Mouse (Mus musculus) telencephalon, adult 2 months (tissue): ENCODE results near the gene Gdpd2.
A peak's percentile ranks its signal among the peaks of the same experiment; 100 is the strongest.

ENCODE experiments used
- DNase-seq: peaks from one replicate; pipeline ENCODE4 v3.0.0-alpha.2; 2011; ENCODE audit warnings: low read depth, low spot score

Gene Gdpd2

DNA sequence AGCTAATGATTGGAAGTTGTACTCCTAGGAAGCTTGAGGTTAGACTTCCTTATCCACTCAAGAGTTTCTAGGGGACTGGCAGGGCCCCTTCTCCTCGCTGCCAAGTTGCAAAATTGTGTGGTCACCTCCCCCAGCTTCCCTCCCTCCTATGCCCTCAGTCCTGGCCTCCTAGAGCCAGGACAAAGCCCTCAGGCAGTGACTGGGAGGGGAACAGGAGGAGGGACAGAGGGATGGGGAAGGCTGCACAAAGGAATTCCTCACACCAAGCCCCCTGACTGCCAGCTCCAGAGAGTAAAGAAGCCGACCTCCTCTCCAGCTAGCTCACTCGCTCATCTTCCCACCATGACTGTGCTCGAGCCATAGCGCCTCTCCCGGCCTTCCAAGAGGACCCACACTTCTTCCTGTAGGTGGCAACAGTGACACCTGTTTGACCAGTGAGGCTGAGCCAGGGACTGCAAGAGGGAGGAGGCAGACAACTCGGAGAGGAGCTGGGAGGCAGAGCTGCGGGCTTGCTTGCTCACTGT lies at the start of gene Gdpd2:
Gene Gdpd2 (plus strand): TSS at position 209 of the 524 bp plus-strand sequence.
- DNase-seq: peak; percentile 13

DNA sequence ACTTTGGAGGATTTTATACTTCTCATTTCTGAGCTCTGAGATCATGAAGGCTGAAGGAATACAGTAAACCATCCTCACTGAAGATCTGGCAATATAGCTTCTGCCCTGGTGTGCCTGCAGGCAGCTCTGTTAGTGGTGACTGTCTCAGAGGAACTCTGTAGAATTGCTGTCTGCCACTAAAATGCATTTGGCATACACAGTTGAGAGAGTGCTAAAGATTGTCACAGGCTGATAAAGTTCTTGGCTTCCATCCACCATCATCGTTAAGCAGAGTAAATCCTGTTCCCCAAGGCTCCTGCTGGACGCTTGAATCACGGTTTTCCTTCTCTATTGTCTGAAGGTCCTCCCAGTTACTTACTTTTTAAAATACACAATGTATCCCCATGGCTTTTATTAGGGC lies 43.1 kb upstream of the Gdpd2 start:
- DNase-seq: no peak

DNA sequence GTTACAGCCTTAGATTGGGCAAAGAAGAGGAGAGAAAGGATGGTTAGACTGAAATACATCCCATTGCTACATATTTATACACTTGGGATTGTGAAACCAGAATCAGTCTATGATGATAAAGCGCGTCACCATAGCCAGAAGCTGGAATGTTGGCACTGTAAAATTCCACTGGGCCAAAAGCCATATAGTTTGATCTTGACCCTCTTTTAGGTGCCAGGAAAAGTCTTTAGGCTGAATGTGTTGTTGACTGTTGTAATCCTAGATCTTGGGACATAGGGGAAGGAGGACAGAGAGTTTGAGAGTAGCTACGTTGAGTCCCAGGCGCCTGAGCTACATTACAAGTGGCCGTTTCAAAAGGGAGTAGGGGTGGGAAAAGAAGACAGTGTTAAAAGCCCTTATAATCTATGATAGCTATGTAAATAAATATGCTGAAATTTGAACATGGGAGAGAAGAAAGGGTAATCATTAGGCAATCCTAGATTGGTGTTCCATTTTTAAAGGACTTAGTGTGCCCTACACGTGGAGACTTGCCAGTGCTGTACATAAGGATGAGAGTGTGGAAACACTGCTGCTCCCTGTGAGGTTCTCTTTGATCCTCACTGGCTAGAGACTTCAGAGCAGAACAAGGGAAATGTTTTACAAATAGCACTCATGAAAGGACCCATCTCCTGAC lies 42.2 kb upstream of the Gdpd2 start:
- DNase-seq: no peak

DNA sequence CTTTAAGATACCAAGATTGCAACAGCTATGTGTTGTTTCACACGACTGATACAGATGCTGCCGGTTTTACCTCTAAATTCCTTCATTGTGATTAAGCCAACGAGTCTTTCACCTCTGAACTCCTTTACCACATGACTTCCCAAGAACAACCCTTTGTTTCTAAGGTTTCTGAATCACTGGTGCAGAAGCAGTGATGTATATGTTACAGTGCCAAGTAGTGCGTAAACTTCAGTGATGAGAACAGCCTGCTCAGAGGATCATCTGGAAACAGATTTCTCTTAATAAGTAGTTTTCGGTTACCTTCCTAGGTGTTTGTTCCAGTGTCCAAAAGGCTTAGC lies 41.7 kb upstream of the Gdpd2 start:
- DNase-seq: no peak

DNA sequence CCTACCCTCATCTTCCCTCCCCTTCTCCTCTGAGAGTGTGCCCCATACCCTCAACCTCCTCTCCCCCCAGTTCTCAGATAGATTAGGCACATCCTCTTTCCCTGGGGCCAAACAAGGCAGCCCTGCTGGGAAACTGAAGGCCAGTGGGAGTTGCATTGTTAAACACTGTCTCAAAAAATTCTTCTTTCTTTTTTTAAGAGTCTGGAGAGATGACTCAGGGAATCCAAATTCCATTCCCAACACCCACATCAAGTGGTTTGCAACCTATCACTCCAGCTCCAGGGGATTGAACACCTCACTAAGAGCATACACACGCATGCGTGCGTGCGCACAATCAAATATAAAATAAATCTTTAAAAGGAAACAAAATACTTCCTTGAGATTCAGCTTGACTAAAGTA lies 32.9 kb upstream of the Gdpd2 start:
- no peak for DNase-seq

DNA sequence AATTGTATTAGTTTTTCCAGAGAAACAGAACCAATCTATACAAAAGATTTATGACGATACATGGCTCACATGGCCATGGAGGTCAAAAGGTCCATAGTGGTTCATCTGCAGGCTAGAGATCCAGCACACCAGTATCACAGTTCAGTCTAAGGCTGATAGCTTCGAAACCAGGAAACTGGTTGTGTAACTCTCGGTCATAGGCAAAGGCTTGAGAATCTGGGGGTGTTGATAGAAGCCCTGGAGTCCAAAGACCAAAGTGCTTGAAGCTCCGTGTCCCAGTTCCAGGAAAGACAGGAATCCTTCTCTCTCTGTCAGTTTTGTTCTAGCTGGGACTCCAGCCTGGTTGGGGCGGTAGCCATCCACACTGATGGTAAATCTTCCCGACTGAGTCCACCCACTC lies 21.6 kb upstream of the Gdpd2 start:
- no peak for DNase-seq

DNA sequence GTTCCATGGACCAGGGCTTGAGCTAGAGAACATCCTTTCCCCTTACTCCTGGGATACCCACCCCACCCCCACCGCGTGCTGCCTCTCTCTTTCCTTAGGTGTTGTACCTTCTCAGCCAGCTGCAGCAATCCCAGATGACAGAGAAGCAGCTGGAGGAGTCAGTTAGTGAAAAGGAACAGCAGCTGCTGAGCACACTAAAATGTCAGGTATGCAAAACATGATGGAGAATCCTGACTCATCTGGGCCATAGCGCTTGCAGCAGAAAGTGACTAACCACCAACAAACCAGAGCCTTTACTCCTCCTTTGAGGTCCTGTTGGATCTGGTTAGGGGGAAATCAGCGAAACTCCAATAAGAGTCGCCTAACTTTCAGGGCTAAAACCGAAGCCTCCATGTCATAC lies 13.5 kb upstream of the Gdpd2 start:
- DNase-seq: no peak

DNA sequence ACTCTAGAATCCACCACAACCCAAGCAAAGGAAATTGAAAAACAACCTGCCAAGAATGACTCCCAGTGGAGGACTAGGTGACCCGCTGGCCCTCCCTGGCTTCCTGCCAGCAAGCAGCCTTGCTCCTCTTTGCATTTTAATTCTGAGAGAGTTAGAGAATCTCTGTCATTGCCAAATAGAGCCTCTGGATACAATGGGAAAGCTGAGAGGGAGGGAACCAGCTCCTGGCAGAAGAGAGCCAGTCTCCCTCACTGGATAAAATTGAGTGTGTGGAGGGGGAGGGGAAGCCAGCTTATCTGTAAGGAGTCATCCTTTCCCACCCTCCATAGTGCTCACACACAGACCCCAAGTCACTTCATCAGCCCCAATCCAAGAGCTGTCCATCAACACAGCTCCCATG lies 726 bp upstream of the Gdpd2 start:
- no peak for DNase-seq

DNA sequence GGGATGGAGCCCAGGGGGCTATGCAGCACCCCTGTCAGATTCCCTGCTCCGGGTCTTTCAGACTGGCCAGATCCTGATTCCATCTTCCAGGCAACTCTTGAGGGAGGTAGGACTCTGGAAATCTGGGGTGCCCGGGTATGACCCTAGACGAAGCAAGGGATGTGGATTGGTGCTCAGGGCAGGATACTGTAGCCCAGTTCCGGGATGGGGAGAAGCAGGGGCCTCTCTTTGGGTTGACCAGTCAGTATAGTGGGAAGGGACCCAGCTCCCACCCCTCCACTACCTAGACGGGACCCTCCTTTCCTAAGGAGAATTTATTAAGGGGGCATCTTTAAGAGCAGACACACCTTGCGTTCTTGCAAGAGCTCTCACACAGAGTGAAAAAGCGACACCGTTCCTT lies 593 bp downstream of the Gdpd2 start:
- DNase-seq: no peak

DNA sequence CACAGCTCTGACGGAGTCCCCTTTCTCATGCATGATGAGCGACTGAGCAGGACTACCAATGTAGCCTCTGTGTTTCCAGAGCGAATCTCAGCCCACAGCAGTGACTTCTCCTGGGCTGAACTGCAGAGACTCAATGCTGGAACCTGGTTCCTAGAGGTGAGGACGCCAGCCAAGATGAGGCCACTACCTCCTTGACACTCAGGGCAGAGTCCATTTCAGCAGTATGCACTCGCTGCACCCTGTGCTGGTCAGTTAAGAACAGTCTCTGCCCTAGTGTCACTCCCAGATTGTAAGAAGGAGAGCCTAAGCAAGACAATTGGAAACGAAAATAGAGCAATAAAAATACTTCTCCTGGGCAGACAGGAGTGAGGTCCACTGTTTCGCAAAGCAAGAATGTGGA lies 4.7 kb downstream of the Gdpd2 start:
- no peak for DNase-seq

DNA sequence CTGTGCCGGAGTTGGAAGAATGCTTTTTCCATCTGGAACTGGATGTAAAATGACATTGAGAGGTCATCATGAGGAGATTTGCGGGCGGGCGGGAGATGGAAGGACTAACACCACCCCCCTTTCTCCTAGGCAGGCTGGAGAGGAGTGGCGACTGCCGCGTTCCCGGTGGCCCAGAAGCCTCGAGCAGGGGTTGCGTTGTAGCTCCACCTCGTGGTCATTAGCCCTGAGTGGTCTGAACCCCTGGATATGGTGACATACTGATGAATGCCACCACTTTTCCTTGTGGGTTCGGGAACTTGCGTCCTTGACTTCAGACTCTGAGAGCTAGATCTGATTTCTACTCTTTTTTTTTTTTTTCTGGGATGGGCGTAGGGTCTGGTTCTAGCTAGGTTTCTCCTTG lies 9.2 kb downstream of the Gdpd2 start:
- DNase-seq: peak; percentile 24

DNA sequence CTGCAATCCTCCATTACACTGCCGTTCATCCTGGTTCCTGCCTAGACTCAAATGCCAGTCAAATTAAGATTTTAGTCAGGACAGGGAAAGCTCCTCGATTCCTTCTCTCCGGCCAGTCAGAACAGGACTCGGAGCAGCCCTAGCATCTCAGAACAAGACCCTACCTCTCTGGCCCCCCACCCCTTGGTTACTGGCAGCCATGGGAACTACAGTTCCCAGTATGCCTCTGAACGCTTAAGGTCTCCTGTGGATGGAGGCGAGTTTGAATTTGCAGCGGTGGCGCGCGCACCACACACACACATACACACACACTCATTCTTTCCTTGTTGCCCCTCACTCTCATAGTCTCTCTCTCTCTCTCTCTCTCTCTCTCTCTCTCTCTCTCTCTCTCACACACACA lies 9.8 kb downstream of the Gdpd2 start:
- peak; percentile 10 for DNase-seq

DNA sequence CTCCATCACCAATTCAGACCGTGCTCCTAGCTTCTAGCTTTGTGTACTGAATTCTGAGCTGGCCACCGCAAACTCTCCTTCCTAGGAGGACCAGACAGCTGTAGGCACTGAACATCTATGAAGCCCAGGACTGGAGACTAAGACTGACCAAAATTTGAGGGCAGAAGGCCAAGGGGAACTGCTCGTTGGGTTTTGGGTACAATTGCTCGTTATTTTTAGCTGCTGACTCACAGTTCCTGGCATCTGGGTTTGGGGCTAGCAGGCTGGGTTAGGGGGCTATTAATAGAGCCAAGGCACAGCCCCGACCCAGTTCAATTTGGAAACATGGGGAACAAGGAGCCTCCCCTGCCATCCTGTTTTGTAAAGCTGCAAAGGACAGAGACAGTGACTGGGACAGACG lies 11.1 kb downstream of the Gdpd2 start:
- peak; percentile 38 for DNase-seq

DNA sequence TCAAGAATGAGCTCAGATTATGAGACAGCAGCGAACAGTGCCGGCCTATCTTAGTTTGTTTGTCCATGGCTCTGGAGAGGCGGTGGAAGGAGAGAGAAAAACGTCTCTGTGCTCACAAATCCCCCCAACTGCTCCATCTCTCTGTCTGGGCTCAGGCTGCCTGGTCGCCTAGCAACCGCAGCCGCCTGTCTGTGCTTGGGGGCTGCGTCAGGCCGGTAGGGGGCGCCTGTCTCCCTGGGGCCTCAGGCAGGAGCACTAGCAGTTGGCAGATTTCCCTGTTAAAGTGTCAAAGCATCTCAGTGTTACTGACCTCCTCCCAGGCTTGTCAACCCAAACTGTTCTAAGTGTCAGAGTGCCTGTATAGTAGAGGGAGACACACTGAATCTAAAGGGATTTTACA lies 12.3 kb downstream of the Gdpd2 start:
- DNase-seq: no peak

DNA sequence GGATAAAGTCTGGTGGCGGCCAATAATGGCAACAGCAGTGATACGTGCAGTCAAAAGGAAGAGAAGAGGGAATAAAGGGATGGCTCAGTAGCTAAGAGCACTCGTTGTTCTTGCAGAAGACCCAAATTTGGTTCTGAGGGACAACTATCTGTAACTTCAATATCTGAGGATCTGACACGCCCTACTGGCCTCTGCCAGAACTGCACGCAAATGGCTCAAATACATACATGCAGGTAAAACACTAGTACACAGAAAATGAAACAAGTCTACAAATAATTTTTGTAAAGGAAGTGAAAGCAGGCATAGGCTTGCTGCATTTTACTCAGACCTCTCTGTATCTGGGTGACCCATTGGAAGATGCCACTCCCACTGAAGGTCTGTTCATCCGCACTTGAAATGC lies 36.2 kb downstream of the Gdpd2 start:
- DNase-seq: no peak

DNA sequence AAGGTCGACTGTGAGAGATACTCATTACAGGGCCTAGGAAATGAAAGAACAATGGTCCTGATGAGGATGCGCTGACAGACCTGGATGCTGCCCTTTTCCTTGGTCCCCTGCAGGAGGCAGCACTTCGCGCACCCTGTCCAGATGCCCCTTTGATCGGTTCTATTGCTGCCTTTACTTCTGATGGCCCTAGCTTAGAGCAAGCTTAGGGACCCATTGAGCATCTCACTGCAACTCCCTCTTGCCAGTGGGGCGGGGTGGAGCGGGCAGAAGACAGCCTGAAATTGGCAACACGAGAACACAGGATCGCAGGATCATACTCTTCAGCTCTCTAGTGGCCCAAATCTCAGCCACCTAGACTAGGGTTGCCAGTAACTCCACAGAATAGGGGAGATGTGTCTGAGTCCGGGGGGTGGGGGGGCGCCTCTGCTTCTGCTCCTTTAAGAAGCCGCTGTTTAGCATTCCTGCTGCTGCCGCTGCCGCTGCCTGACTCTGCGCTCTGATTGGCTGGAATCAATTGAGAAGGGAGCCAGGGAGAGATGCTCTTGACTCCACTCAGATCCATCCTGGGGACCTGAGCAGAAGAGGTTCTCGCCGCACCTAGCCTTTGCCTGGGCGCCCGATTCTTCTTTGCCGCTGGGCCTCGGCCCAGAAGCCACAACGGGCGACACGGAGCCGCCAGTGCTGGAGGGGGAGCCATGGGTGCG lies 37.7 kb downstream of the Gdpd2 start, which contains the start of gene Dlg3:
Gene Dlg3 (plus strand): TSS at position 542 of the 704 bp plus-strand sequence.
- DNase-seq: peak; percentile 74

DNA sequence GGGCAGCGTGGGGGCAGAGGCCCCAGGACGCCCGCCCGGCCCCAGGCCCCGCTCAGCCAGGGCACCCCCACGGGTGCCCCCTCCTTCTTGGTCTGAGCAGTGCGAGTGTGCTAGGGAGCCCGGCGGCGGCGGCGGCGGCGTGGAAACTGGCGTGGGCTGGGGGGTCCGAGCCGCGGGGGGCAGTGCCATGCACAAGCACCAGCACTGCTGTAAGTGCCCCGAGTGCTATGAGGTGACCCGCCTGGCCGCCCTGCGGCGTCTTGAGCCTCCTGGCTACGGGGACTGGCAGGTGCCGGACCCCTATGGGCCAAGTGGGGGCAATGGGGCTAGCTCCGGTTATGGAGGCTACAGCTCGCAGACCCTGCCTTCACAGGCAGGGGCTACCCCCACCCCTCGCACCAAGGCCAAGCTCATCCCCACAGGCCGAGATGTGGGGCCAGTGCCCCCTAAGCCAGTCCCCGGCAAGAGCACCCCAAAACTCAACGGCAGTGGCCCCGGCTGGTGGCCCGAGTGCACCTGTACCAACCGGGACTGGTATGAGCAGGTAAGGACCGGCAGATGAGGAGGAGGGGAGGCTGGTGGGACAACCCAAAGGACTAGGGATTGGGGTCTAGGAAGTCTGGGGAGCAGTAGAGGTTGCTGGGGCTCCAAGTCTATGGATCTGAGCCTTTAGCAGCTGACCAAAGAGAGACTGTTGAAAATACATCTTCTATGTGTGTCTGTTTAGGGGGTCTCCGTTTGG lies 38.4 kb downstream of the Gdpd2 start:
- no peak for DNase-seq

DNA sequence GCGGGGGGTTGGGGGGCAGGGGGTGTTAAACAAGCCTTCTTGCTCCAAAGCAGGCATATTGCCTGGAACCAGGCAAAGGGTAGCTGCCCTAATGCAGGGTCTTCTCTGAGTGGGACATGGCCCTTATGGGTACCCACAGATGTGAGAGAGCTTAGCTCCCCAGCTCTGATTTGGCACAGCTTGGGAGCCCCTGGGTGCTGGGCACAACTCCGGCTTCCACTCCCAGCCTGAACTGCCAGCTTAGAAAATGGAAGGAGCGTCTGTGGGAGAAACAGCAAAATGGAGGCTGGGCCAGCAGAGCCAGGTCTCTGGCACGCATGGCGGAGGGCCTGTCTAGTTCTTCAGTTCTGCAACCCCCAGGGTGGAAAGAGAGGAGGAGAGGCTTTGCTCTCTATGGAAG lies 39.6 kb downstream of the Gdpd2 start:
- DNase-seq: no peak

DNA sequence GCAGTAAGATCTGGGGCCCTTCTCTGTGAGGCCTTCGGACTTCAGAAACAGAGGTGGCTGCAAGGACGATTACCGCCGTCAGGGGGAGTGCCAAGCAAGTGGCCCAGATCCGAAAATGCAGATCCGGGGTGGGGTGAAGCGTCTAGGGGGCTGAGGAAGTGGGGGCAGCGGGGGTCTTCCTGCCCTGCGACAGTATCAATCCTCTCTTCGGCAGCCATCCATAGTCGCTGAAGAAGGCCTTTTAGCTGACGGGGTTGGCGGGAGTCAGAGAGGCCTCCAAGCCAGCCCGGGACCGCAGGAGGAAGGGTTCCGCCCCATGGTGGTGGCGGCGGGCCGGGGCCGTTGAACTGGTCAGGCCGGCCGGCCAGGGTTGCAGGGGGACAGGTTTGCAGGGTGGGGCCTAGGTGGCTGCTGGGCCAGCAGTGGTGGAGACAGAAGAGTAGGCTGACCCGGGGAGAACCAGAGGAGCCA lies 44.7 kb downstream of the Gdpd2 start:
- DNase-seq: no peak

DNA sequence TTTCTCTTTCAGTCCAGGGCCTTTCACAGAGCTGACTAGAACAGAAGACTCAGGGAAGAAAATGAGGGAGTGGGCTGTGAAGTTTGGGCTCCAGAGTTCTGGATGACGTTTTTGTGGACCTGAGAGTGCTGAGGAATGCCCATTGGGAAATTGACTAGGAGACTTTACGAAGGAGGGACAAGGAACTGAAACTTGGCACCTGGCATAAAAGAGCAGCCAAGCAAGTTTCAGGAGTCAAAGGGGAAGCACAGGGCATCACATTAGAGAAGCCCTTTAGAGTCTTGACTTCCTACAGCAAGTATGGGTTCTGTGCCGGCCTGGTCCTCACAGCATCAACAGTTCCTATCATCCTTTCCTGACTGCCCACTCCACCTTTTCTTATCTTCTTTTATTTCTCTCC lies 45.7 kb downstream of the Gdpd2 start:
- DNase-seq: no peak

DNA sequence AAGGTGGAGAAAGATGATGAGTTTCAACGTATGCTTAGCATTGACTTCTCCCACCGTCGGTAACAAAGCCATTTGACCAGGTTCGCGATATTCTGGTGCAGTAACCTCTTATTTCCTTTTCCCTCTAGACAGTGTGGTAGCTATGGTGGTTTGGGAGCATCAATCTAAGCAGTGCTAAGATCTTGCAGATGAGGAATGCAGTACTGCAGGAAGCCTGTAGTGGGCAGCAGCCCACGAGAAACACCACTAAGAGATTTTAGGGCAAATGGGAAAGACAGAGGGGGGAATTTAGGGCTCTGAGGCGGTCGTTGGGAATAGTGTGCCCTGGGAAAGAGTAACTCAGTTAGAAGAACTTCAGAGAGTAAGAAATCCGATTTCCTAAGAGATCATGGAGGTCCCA lies 46.8 kb downstream of the Gdpd2 start:
- no peak for DNase-seq

DNA sequence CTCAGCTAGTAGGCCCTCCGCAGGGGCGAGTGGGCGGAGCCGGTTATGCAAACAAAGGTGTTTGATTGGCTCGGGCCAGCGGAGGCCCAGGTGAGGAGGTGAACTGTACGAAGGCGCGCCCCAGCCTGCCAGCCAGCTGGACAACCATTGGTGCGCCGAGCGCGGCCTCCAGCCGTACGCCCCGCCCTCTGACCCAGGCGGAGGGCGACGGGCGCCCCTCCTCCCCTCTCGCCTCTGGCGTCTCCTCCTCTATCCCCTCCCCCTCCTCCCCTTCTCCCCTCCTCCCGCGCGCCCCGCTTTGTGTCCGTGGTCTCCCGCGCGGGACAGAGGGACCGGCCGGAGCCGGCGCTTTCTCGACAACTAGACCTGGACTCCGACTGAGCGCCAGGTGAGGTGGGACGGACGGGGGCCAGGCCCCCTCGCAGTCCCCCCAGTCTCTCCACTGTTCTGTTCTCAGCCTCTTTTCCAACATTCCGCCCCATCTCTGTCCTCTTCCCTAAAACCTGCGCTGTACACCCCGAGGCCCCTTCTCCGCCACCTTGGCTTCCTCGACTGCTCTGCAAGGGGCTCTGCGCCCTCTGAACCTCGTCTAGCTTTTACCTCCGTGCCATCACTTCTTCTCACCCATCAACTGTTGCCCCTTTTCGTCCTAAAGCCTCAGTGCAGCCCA lies 47.4 kb downstream of the Gdpd2 start:
- no peak for DNase-seq
